Mouse (Mus musculus): ENCODE measurements around the gene Odf3l2.

Odf3l2 gene

DNA sequence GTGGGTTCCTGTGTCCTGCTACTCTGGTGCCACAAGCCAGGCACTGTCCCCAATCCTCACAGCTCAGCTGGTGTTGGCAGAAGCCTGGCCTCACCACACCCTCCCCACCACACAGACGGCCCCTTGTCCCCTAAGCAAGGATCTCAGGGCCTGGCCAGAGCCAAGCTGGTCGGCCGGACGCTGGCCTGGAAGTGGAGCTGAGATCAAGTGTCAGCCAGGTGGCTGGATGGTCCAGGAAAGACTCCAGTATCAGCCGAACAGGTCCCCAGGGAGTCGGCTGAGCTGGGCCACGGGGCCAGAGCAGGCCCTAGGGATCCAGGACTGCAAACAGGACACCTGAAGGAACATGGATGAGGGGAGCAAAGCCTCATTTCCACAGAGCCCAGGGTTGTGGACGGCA lies at the start of gene Odf3l2:
Gene Odf3l2, minus strand, starts transcription at position 28 of the 400 bp plus-strand sequence.
- DNase-seq (ENCODE audit: low spot score), result no peak

DNA sequence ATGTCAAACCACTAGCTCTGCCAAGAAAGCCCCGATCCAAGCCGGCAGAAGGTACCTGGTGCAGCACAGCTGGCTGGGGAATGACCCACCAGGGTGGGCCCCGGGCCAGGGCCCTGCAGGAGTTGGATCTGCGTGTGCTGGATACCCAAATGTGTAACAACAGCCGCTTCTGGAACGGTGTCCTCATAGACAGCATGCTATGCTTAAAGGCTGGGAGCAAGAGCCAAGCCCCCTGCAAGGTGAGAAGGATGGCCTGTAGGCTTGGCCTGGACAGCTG lies 48.8 kb upstream of the Odf3l2 start:
- DNase-seq (ENCODE audit: low spot score), result no peak

DNA sequence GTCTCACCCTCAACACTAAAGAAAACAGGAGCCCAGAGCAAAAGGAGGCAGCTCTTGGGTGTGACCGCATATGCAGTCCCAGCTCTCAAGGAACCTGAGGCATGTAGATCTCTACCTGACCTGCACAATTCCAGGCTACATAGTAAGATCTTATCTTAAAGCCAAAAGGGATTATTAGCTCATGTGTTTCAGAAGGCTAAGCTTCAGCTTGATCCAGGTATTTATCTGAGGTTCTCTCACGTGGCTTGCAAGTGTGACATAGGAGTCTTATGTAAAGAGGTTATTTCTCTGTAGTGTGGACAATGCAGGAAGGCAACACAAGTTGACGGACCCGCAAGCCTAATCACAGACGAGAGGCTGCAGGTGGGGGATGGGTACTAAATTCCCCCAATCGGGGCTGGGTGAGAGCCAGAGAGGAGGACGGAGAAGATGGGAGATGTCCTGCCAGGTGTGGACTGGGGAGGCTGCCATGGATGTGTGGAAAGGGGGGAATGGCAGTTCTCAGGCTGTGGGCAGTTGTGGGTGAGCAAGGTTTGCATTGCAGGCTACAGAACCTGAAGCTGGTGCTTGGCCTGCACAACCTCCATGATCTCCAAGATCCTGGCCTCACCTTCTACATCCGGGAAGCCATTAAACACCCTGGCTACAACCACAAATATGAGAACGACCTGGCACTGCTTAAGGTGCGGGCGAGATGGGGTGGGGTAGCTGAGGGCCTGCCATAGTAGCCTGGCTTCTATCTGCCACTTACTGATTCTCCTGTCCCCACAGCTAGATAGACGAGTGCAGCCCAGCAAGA lies 48.2 kb upstream of the Odf3l2 start:
- DNase-seq (ENCODE audit: low spot score), result no peak

DNA sequence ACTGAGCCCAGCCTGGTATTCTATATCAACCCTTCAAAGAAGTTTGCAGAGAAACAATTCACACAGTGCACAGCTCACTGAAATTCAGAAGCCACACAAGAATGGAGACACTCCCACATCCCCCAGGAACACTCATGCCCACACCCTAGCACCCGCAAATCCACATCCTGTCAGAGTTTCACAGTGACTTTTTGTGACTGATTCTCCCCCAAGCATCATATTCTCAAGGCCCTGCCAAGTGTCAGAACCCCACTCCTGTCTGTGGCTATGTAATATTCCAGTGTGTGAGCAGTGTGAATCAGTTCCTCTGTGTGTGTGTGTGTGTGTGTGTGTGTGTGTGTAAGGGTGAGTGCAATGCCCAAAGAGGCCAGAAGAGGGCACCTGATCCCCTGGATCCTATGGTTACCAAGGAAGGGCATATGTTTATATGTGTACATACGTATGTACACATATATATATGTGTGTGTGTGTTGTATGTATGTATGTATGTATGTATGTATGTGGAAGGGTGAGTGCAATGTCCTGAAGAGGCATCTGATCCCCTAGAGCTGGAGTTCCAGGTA lies 46.5 kb upstream of the Odf3l2 start:
- no peak for DNase-seq (ENCODE audit: low spot score)

DNA sequence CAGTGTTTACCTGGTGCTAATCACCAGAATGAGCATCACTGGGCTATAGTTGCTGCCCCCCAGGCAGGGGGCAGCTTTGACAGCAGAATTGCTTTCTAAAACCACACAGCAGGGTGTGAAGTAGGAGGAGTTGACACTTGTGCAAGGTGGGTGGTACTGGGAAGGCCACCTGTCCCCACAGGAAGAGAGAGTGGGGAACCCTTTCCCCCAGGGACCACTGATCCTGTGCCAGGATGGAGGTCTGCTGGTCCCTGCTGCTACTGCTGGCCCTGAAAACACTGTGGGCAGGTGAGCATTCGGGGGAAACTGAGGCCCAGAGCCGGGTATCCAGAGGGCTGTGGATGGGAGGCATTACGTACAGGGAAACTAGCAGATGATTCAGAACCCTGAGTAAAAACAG lies 43.6 kb upstream of the Odf3l2 start:
- DNase-seq (ENCODE audit: low spot score), result no peak

DNA sequence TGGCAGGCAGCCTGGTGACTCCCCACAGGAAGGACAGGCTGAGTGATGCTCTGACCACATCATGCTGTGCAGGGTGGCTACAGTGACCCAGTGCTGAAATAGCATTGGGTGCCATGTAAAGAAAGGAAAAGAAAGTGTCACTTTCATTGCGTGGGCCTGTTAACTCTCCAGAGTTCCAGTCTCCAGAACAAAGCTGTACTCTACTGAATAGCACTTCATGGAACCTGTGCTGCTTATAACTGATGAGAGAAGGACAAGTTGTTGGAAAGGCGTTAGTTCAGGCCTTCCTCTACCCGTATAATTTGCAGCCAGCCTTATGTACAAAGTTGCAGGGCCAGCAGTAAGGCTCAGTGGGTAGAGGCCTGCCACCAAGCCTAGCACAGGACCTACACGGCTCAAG lies 43.2 kb upstream of the Odf3l2 start, which contains the start of gene Gzmm:
Gene Gzmm, plus strand, starts transcription at position 301 of the 400 bp plus-strand sequence.
- DNase-seq (ENCODE audit: low spot score), result no peak

DNA sequence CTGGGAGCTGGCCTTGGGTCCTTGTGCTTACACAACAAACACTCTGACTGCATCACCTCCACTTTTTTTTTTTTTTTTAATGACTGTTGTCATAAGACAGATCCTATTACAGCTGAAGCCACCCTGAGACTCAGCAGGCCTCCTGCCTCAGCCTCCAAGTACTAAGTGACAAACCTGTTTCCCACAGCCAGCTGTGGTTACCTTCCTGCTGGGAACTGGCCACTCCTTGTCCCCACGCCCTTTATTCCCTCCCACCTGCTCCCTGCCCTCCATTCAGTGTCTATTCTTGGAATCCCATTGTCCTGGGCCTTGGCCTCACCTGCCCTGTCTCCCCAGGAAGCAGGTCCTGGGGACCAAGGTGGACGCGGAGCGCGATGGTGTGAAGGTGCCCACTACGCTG lies 42.0 kb upstream of the Odf3l2 start:
- DNase-seq (ENCODE audit: low spot score), result no peak

DNA sequence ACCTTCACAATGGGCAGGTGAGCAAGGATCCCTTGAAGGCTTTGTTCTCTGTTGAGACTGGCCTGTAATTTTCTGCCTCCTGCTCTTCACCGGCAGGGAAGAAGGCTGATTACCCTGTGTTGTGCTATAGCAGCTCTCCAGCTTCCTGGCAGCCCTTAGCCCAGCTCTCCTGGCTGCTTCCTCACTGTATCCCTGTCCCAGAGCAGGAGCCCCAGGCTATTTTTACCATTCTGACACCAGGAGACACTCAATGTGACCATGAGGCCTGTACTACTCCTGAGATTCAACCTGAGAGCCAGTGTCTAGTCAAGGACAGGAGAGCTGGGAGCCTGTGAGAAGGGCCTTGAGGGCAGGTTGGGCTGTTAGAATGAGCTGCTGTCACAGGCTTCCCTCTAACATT lies 41.2 kb upstream of the Odf3l2 start:
- DNase-seq (ENCODE audit: low spot score), result no peak

DNA sequence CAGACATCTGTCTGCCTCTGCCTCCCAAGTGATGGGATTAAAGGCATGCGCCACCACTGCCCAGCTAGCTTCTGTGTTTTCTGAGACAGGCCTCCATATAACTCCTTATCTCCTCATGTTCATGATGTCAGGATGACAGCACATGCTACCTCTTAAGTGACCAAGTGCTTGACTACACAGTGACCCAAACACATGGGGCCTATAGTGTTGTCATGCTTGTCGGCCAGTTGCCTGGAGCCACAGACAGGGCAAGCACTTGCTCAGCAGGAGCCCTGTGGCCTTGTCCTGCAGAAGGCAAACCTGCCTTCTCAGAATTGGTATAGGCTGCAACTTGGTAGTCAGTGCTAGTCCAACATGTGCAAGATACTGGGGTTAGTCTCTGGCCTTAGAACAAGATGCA lies 40.7 kb upstream of the Odf3l2 start:
- no peak for DNase-seq (ENCODE audit: low spot score)

DNA sequence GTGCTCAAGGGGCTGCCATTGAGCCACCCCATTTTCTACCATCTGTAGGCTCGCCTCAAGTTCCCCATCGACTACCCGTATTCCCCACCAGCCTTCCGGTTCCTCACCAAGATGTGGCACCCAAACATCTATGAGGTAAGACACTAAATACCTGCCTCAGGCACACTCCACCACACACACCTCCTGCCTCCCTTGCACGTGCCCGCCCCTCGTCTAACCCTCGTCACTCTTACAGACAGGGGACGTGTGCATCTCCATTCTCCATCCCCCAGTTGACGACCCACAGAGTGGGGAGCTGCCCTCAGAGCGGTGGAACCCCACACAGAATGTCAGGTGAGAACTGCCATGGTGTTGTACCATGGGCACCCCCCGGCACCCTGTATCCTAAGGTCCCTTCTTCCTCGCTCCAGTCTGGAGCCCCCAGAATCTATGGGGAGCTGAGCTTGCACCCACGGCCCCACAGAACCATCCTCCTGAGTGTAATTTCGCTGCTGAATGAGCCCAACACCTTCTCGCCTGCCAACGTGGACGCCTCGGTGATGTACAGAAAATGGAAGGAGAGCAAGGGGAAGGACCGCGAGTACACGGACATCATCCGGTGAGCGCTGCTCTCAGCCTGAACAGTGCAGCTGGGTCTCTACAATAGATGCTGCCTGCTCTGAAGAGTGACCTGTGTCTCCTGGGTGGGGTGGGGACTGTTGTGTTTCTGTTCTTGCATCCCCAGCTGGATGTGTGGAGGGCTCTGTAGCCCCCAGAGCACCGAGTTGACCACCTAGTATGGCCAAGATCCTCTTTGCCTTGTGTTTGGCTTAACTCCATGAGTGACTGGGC lies 39.4 kb upstream of the Odf3l2 start:
- no peak for DNase-seq (ENCODE audit: low spot score)

DNA sequence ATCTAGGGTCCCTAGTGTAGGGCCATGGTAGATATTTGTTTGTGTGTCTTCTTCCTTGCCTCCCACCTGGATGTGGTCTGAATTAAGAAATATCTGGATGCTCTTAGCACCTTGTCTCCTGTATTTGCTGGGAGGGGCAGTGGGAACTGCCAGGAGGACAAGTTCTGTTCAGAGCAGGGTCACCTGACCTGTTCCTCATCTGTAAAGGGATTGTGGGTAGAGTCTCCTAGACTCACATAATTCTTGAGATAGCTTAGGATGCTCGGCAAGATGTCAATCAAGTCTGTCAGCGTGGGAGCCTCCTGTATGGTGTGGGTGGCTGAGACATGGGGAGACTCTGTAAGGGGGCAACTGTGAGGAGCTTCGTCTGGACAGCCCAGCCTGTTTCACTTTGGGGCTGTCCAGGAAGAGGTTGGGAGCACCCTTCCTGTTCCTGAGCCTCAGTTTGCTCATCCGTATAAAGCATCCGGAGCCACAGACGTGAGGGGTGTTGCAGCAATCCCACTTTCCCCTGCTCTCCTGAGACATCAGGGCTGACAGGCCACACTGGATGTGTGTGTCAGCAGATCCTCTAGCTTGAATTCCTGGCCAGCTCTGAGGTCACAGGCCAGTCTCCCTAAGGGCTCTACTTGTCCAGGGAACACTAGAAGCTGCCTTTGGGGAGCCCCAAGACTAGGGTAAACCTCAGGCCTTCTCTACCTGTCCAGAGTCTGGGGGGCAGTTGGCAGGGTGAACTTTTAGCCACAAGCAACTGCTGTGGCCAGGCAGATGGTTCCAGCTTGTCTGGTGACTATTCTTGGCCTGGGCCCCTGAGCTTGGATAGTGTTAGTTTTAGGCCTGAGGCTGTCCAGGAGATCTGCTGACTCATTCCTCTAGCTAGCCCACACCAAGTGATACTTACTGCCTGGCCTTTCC lies 38.4 kb upstream of the Odf3l2 start:
- no peak for DNase-seq (ENCODE audit: low spot score)

DNA sequence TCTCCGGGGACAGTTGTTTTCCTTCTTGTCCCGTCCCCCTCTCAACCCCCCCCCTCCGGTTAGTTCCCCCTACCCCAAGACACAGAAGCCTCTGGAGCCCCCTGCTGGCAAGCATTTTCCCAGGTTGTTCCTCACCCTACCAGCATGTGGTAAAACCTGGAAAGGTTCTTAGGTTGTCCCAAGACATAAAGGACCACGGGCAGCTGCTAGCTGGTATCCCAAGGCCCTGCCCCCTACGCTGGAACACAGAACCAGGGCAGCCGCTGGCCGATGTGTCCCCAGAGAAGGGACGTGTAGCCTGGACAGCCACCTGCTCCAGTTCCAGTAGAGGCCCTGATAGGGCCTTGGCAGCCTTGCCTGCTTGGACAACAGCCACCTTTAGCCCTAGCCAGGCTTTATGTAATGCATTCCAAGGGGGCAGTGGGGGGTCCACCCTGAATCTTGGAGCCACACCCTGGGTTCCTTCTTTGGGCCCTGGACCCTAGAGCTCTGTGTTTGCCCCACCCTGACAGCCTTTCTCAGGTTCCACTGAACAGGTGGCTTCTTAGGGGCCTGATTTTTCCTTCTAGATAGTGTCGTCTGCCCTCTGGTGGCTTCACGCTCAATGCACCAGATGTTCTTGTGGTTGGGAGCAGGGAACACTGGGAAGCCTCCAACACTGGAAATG lies 37.5 kb upstream of the Odf3l2 start:
- no peak for DNase-seq (ENCODE audit: low spot score)

DNA sequence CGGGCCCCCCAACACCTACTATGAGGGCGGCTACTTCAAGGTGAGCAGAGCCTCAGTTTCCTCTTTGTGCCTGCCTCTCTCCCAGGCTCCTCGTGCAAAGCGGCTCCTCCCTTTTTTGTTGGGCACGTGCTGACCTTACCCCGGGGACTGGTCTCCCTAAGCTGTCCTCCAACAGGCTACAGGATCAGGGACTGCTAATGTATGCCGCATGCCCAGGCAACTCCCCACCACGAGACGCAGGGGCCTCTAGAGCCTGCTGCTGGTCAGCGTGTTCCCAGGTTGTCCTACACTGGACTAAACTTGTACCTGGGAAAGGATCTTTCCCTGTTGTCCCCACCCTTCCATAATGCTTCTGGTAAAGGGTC lies 37.0 kb upstream of the Odf3l2 start:
- no peak for DNase-seq (ENCODE audit: low spot score)

DNA sequence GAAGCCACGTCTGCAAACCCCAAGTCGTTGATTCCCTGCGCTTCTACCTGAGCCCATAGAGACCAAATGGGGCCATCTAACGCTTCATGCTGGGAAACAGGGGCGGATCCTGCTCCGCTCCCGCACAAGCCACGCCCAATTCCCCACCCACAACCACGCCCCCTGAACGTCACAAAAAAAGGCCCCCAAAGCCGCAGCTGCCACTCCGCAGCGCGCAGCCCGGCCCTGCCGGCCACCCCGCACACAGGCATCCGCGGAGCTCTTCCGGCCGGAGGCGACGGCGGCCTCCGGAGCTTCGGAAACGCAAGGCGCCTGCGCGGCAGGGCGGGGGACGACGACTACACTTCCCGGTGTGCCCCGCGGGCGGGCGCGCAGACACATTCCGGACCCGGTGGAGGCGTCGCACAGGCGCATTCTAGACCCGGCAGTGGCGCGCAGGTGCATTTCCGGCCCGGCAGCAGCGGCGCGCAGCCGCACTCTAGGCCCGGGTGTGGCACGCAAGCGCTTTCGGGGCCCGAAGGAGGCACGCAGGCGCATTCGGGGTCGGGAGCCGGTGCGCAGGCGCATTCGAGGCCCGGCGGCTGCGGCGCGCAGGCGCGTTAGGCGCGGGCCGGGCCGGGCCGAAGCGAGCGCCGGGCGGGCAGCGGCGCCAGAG lies 36.2 kb upstream of the Odf3l2 start, which contains the start of gene Cdc34:
Gene Cdc34, plus strand, starts transcription at position 605 of the 655 bp plus-strand sequence.
- DNase-seq (ENCODE audit: low spot score), result peak; percentile 96

DNA sequence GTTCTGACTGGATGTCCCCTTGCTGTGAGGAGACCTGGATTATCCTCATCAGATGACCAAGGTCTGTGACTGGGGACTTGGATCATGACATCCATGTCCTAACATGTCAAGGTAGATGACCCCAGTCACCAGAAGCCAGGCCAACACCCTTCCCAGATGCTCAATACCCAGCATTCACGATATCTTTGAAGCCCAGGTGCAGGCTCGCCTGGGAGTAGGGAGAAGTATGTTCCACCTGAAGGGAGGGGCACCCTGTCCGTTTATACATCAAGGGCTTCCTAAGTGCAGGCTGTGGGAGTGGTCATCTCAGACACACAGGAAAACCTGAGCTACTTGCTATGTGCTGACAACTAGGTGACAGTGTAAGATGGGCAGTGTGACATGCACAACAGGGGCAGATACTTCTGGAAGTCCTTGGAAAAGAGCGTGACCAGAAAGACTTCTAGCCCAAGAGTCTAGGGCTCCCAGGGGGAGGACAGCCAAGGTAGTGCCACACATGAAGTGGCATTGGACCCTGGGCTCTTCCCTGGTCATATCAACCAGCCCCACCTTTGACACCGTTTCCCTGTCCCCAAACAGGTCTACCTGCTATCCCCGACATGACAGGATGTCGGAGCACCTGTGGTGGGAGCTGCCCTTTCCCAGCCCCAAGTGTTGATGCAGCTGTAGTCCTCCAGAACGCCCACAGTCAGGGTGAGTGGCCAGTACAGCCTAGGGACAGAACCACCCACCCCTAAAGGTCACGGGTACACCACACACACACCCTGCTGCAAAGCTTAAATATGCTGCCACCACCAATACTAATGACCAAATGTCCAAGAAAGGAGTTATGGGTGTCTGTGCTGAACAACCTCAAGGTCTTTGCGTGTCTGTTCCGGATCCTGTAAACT lies 35.3 kb upstream of the Odf3l2 start:
- DNase-seq (ENCODE audit: low spot score), result no peak

DNA sequence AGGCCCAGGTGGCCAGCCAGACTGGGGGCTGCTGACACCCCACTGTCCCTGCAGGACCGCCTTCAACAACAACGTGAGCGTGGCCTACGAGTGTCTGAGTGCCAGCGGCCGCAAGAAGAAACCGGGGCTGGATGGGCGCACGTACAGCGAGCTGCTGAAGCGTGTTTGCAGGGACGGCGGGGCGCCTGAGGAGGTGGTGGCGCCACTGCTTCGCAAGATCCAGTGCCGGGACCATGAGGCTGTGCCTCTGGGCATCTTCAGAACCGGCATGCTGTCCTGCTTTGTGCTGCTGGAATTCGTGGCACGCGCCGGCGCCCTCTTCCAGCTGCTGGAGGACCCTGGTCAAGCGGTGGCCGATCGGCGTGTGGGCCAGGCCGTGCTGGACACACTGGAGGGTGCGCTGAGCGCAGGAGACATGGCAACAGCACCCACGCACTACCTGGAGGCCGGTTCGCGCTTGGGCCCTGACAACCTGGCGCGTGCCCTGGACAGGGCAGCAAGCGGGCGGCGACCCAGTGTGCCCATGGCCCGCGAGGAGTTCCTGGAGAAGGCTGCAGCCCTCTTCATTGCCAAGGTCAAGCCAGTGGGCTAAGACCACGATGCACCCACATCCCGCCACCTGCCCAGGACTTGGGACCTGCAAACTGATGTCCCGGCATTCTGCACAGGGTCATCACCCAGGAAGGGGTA lies 30.0 kb upstream of the Odf3l2 start:
- DNase-seq (ENCODE audit: low spot score), result no peak

DNA sequence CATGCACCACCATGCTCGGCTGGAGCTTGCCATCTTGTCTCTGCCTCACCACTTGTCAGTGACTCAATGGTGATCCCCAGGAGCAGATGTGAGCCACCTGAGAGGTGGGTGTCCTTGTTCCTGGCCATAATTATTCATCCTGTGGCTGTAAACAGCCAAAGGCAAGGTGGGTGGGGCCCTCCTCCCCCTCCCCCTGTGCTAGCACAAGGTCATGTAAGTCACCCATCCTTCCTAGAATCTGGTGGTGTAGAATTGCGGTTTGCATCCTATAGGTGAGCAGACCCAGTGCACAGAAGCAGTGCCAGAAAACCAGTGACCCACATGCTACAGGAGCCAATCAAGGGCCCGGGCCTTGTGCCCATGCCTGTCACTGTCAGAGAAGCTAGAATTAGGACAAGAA lies 27.5 kb upstream of the Odf3l2 start:
- DNase-seq (ENCODE audit: low spot score), result no peak

DNA sequence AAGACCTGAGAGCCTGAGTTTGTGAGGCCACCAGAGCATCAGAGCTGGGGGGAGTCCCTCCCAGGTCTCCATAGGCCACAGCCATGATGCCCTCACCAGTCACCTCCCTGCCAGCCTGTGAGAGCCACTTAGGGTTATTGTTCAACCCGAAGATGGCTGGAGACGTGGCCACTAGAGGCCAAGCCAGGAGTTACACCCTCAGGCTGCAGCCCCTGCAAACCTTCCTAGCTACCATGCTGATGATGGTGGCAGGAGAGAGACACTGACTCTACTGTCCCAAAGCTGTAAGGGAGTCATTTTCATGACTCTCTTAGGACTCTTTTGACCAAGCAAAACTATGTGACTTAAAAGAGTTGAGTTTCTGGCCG lies 26.5 kb upstream of the Odf3l2 start:
- DNase-seq (ENCODE audit: low spot score), result no peak

DNA sequence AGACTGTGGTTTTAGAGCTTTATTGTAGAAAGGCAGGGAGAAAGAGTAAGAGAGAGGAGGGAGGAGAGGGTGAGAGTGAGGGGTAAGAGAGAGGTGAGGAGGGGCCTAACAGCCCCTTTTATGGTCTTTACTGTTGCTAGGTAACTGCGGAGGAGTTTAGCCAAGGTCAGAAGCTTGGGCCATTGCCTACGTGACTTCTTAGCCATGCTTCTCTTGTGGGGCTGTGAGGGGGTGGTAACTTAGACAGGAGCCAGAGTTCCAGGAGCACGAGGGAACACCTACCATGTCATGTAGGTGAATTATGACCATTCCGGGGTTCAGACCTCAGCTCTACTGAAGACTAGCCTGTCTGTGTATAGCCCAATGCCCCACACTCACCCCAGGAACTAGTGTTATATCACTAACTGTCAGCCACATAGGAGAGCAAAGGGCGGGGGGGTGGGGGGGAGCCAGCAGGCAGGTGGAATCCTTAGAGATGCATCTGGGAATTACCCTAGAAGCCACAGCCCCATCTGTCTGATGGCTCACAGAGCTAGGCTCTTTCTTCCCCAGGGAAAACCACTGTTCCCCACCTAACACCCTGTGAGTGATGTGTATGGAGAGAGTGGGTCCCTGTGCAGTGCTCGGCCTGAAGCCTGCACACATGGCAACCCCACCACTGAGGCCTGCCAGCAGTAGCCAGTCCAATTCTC lies 26.0 kb upstream of the Odf3l2 start:
- DNase-seq (ENCODE audit: low spot score), result no peak
